Comparison of ENCODE assay signal across 11 mouse cellular contexts in genomic region chr13:94912961-94913360, GRCm38 (mm10). TPM values are rescaled to one million over a fixed set of nuclear protein-coding genes. Genes with fewer than 3 reads are reported as not detected.
A peak's percentile ranks its signal among the peaks of the same experiment; 100 is the strongest.
DNase-seq lines count a peak whose midpoint lies in the region; ATAC-seq lines count a peak whose summit lies in the region.
"Had no signal": no experiment of that assay in that cellular context is flagged by ENCODE, and none has a peak within 500 bp of the region (broad histone marks: within the 10 kb centered on the region; RNA-seq: fewer than 3 reads in every experiment).

No protein-coding gene starts in this region.

- intact Hi-C loops in left cerebral cortex, postnatal 4 days (cut with DNase I), result no loop called here

- peaks cover 6% of the 10 kb centered on the region; the same call in 1 of the 2 replicates for H3K4me1 ChIP-seq in hindbrain, embryonic 10.5 days (replicated peaks)
- no peaks in the 10 kb centered on the region for H3K4me1 ChIP-seq in midbrain, embryonic 14.5 days (ENCODE audit: control insufficient read depth, insufficient read depth, low read length)

- H3K4me3 ChIP-seq in hindbrain, embryonic 10.5 days, result 0 out of 2 replicates have a peak overlapping the region, but pooled peaks have one; percentile 11
- no peak overlapping the region for H3K4me3 ChIP-seq in midbrain, embryonic 14.5 days (replicated peaks; ENCODE audit: low read depth, low read length)

- peak overlapping the region; percentile 34 for H3K4me2 ChIP-seq in midbrain, embryonic 14.5 days (ENCODE audit: low read length)

- H3K9ac ChIP-seq in midbrain, embryonic 14.5 days (replicated peaks; ENCODE audit: low read length), result peak overlapping the region; percentile 16; the same call in 1 of the 2 replicates

- H3K9me3 ChIP-seq in hindbrain, embryonic 10.5 days, result no peaks in the 10 kb centered on the region
- no peaks in the 10 kb centered on the region for H3K9me3 ChIP-seq in midbrain, embryonic 14.5 days (ENCODE audit: control insufficient read depth, low read length)

- 12% methylated on average over 11 of the region's 11 CpGs for WGBS in hindbrain, embryonic 10.5 days
- WGBS in midbrain, embryonic 14.5 days, result 9% methylated on average over 11 of the region's 11 CpGs

- DNase-seq in adrenal gland, adult 2 months, result peak; percentile 2
- DNase-seq in adrenal gland, postnatal 25 days, result no peak
- DNase-seq in embryo, embryonic 10 days (ENCODE audit: low spot score), result peak; percentile 61
- peak; percentile 13 for DNase-seq in hindbrain, embryonic 10.5 days (ENCODE audit: low spot score)
- DNase-seq in midbrain, embryonic 14.5 days, result peak; percentile 51
- no peak for DNase-seq in left cerebral cortex, postnatal 4 days
- DNase-seq in thymus, postnatal 4 days, result no peak
- DNase-seq in frontal cortex, postnatal 14 days (ENCODE audit: low spot score in 2 of 2), result no peak
- DNase-seq: heart, postnatal 4 days; right cerebral cortex, postnatal 14 days had no signal

- H3K36me3 ChIP-seq in hindbrain, embryonic 10.5 days, result no peaks in the 10 kb centered on the region
- H3K36me3 ChIP-seq in midbrain, embryonic 14.5 days (ENCODE audit: control insufficient read depth, insufficient read depth, low read length), result no peaks in the 10 kb centered on the region

- peaks cover 16% of the 10 kb centered on the region for H3K27me3 ChIP-seq in hindbrain, embryonic 10.5 days (ENCODE audit: insufficient read depth, poor library complexity, severe bottlenecking)
- H3K27me3 ChIP-seq in midbrain, embryonic 14.5 days (ENCODE audit: control insufficient read depth, insufficient read depth, low read length), result no peaks in the 10 kb centered on the region

- ATAC-seq in midbrain, embryonic 14.5 days (ENCODE audit: low FRiP score, low TSS enrichment), result no peak

- no peak overlapping the region for H3K27ac ChIP-seq in hindbrain, embryonic 10.5 days
- no peak overlapping the region for H3K27ac ChIP-seq in midbrain, embryonic 14.5 days (replicated peaks; ENCODE audit: low read depth, low read length)

RNA-seq across cellular contexts. Expression of gene Otp, which starts 37.6 kb away (rescaled TPM):
- not detected for total RNA-seq in adrenal gland, adult 2 months (2021)
- polyA plus RNA-seq in adrenal gland, adult 2 months (2012; rRNA removed), result not detected in 2 replicates
- not detected in 2 replicates for total RNA-seq in adrenal gland, postnatal 25 days (2021)
- polyA plus RNA-seq in hindbrain, embryonic 10.5 days (2016; fragmentation: Nextera tagmentation; extraction: Ambion mirVana), result 2.2 and 4.0 TPM in 2 replicates
- polyA plus RNA-seq in midbrain, embryonic 14.5 days (2014; fragmentation: Nextera tagmentation; extraction: Ambion mirVana), result 5.3 and 5.4 TPM in 2 replicates
- total RNA-seq in left cerebral cortex, postnatal 4 days (2021), result 1 to 10 TPM in 1 of 2 experiments, under 1 TPM in 1; 0.14 to 1.4 TPM
- total RNA-seq: heart, postnatal 4 days had no signal
- polyA plus RNA-seq: limb, embryonic 11.5 days had no signal

Comparison
In these comparisons a context has a peak if more than half of its experiments do, and no peak if none do; other contexts are left out.
1. DNase-seq: peak in adrenal gland, adult 2 months (single experiment), embryo, embryonic 10 days (single experiment), hindbrain, embryonic 10.5 days (single experiment) and midbrain, embryonic 14.5 days (single experiment); none in adrenal gland, postnatal 25 days (single experiment), left cerebral cortex, postnatal 4 days (single experiment), thymus, postnatal 4 days (single experiment) and frontal cortex, postnatal 14 days (0 of 2).